Mouse (Mus musculus) intestine, postnatal 0 days (tissue): ENCODE results near the gene Mctp1. TPM values are rescaled to one million over a fixed set of nuclear protein-coding genes. Genes with fewer than 3 reads are reported as not detected.

Source experiments
- ATAC-seq: fragments of 200-750 bp; cut with Nextera tagmentation; 2 replicates; pipeline ENCODE4 v1.8.0; 2017; ENCODE audit warnings: mild to moderate bottlenecking, moderate TSS enrichment, moderate library complexity
- H3K27ac ChIP-seq: fragments of 300-500 bp; sonication (generic); 2 replicates; pipeline ENCODE4 v1.5.1; 2014; ENCODE audit warnings: mild to moderate bottlenecking, low read depth, low read length, moderate library complexity
- H3K27me3 ChIP-seq: fragments of 300-500 bp; sonication (generic); replicated peaks from 2 replicates; pipeline ENCODE4 v1.6.1; 2014; ENCODE audit warnings: low read length, mixed read lengths; ENCODE audit not compliant: control insufficient read depth, insufficient read depth
- H3K36me3 ChIP-seq: fragments of 300-500 bp; sonication (generic); 2 replicates; pipeline ENCODE4 v1.6.1; 2014; ENCODE audit warnings: mild to moderate bottlenecking, moderate library complexity; ENCODE audit not compliant: control insufficient read depth, insufficient read depth
- H3K4me1 ChIP-seq: fragments of 300-500 bp; sonication (generic); replicated peaks from 2 replicates; pipeline ENCODE4 v1.6.1; 2014; ENCODE audit warnings: antibody characterized with exemption, low read length, mixed read lengths; ENCODE audit not compliant: control insufficient read depth, insufficient read depth
- H3K4me2 ChIP-seq: fragments of 300-500 bp; sonication (generic); replicated peaks from 2 replicates; pipeline ENCODE4 v1.6.1; 2014; ENCODE audit warnings: low read depth, mild to moderate bottlenecking, moderate library complexity
- H3K4me3 ChIP-seq: fragments of 300-500 bp; sonication (generic); 2 replicates; pipeline ENCODE4 v1.5.1; 2014; ENCODE audit warnings: low read depth, low read length
- H3K9ac ChIP-seq: fragments of 300-500 bp; sonication (generic); 2 replicates; pipeline ENCODE4 v1.6.1; 2014; ENCODE audit warnings: mild to moderate bottlenecking, low read depth, low read length
- H3K9me3 ChIP-seq: fragments of 300-500 bp; sonication (generic); 2 replicates; pipeline ENCODE4 v1.6.1; 2016; ENCODE audit warnings: mixed run types; ENCODE audit not compliant: control insufficient read depth
- CTCF ChIP-seq: sonication (generic); IDR thresholded peaks from 2 replicates; pipeline ENCODE4 v1.5.1; 2016; ENCODE audit warnings: low read depth, mild to moderate bottlenecking, control low read depth, antibody characterized with exemption, moderate library complexity
- WGBS: fragments of 180-500 bp; shearing (Covaris S2); extraction: QIAGEN DNeasy Blood & Tissue Kit; methylation state at CpG from one replicate; pipeline ENCODE4 v1.1.7; 2014; 5-methylcytosine and 5-hydroxymethylcytosine counted together
- polyA plus RNA-seq: library from polyadenylated mRNA; unstranded; fragments of >200 nt; fragmentation: Nextera tagmentation; extraction: Ambion mirVana; gene quantifications from 2 replicates; pipeline ENCODE4 v1.2.1, GENCODE M21; 2015

Mctp1 gene
- polyA plus RNA-seq, 1 experiment from 2014 or later = 1.2 TPM

- Histone ChIP-seq H3K27ac (no peak overlapping the region), H3K4me1 (no peaks in the 10 kb centered on the region), H3K9me3 (no peaks in the 10 kb centered on the region), H3K4me3 (no peak overlapping the region), H3K4me2 (no peak overlapping the region), H3K9ac (no peak overlapping the region), H3K27me3 (no peaks in the 10 kb centered on the region), H3K36me3 (no peaks in the 10 kb centered on the region)
- no peak for TF ChIP-seq CTCF
- WGBS = 76% methylated on average over 4 of the region's 4 CpGs
- no peak for ATAC-seq
Observed at GRCm38 (mm10) chr13:76895770-76896456, 511.6 kb downstream of the Mctp1 start.

- no peak overlapping the region for H3K9ac ChIP-seq
- H3K9me3 ChIP-seq = no peaks in the 10 kb centered on the region
- H3K4me1 ChIP-seq = no peaks in the 10 kb centered on the region
- H3K4me3 ChIP-seq = no peak overlapping the region
- H3K36me3 ChIP-seq = no peaks in the 10 kb centered on the region
- no peak overlapping the region for H3K27ac ChIP-seq
- no peak for ATAC-seq
- TF ChIP-seq CTCF = no peak
- 84% methylated on average over 1 of the region's 1 CpGs for WGBS
- H3K4me2 ChIP-seq = no peak overlapping the region
- H3K27me3 ChIP-seq = no peaks in the 10 kb centered on the region
Observed at GRCm38 (mm10) chr13:76896457-76896790, 512.1 kb downstream of the Mctp1 start.

DNA sequence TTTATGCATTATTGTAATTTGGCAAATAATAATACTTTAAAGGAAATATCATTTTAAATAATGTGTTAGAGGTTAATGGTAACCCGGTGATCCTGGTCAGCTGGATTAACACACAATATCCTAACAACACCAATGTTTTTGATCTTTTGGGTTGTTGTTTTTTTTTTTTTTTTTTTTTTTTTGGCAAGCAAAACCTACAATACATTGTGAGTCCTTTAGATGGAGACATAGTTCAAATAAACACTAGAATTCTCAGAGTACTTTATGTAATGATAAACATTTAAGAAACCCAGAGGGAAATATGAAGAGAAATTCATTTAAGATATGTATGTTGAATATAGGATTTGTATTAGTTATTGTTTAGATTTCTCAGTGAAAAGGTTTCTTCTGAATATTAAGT is 534.0 kb downstream of the Mctp1 start:
- whole genome bisulfite sequencing = 92% methylated on average over 1 of the region's 1 CpGs
- no peaks in the 10 kb centered on the region for H3K36me3 ChIP-seq
- no peak overlapping the region for H3K27ac ChIP-seq
- H3K4me1 ChIP-seq = no peaks in the 10 kb centered on the region
- H3K4me3 ChIP-seq = no peak overlapping the region
- ATAC-seq = no peak
- H3K9ac ChIP-seq = no peak overlapping the region
- no peak overlapping the region for H3K4me2 ChIP-seq
- no peak for TF ChIP-seq CTCF
- no peaks in the 10 kb centered on the region for H3K9me3 ChIP-seq
- no peaks in the 10 kb centered on the region for H3K27me3 ChIP-seq

DNA sequence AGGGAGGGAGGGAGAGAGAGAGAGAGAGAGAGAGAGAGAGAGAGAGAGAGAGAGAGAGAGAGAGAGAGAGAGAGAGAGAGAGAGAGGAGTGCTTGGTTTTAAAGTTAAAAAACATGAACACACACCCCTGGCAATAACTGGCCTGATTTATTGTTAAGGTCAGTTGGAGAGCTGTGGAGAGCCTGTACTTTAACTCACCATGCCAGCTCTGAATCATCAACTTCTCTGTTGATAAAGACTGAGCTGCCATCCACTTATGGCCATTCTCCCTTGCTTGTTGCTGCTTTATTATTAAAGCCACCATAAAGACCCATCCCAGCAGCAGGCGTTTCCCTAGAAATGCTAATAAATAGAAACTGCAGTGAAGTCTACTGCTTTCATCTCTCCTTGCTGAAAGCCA is 542.5 kb downstream of the Mctp1 start:
- Histone ChIP-seq H3K4me2 (no peak overlapping the region), H3K4me1 (no peaks in the 10 kb centered on the region), H3K9me3 (no peaks in the 10 kb centered on the region), H3K9ac (no peak overlapping the region), H3K27me3 (no peaks in the 10 kb centered on the region), H3K27ac (no peak overlapping the region), H3K36me3 (no peaks in the 10 kb centered on the region), H3K4me3 (no peak overlapping the region)
- WGBS = 43% methylated on average over 1 of the region's 1 CpGs
- no peak for TF ChIP-seq CTCF
- no peak for ATAC-seq

DNA sequence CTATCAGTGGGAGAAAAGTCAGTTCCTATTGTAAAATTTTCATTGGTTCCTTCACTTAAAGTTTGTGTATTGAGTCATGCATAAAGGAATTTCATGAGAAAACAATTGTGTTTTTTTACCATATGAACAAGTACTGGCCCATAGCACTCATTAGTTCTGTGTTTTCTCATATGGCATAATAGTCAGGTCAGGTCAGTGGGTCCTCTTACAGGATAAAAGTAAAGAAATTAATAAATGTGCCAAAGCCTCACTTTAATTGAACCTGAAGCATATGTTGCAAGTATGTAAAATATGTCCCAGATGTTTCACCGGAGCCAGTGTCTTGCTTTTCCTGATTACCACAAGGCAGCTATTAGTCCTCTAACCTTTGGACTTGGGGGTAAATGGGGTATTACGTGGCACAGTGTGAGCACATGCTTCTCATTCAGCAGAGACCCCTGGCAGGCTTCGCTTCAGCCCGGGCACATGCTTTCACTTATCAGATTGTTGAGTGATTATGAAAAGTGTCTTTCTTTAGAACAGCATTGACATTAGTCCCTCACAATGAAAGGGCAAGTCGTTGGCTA is 543.6 kb downstream of the Mctp1 start:
- Histone ChIP-seq H3K36me3 (no peaks in the 10 kb centered on the region), H3K4me2 (no peak overlapping the region), H3K4me1 (no peaks in the 10 kb centered on the region), H3K27ac (no peak overlapping the region), H3K9ac (no peak overlapping the region), H3K4me3 (no peak overlapping the region), H3K9me3 (no peaks in the 10 kb centered on the region), H3K27me3 (no peaks in the 10 kb centered on the region)
- 74% methylated on average over 5 of the region's 5 CpGs for WGBS
- TF ChIP-seq CTCF = no peak
- no peak for ATAC-seq

DNA sequence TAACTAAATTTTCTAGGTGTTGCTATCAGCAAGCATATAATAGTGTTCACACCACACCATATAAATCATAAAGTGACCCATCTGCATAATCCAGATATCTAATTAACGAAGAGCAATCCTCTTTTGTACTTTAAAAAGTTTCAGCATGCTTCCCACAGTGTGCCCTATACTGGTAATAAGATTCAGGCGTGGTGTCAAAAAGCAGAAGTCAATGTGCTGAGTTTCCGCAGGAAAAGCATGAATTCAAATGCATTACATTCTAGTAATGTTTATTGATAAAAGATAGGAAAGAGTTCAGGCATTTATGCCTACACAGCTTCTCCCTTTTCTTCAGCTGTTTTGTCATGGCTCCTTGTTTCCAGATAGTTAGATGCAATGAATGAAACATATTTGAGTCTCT is 544.8 kb downstream of the Mctp1 start:
- H3K9ac ChIP-seq = no peak overlapping the region
- 78% methylated on average over 3 of the region's 3 CpGs for whole genome bisulfite sequencing
- H3K27me3 ChIP-seq = no peaks in the 10 kb centered on the region
- TF ChIP-seq CTCF = no peak
- no peaks in the 10 kb centered on the region for H3K36me3 ChIP-seq
- ATAC-seq = no peak
- no peaks in the 10 kb centered on the region for H3K9me3 ChIP-seq
- no peaks in the 10 kb centered on the region for H3K4me1 ChIP-seq
- H3K27ac ChIP-seq = no peak overlapping the region
- no peak overlapping the region for H3K4me2 ChIP-seq
- no peak overlapping the region for H3K4me3 ChIP-seq

DNA sequence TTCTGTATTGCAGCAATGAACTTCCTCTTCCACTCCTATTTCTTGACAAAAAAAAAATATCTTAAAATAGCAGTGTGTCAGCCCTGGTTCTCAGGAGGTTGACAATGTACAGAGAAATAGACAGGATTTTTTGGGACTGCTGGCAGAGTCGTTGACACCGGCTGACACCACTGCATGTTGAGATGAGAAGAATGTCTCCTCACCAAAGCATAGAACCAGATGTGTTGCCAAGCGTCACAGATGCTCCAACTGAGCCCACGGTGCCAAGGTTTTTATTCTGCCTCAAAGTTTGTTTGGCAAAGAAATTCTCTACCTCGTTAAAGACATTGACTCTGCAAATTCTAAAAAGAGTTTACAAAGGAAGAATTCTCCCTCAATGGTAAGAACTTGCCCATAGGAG is 548.6 kb downstream of the Mctp1 start:
- Histone ChIP-seq H3K27me3 (no peaks in the 10 kb centered on the region), H3K9me3 (no peaks in the 10 kb centered on the region), H3K36me3 (no peaks in the 10 kb centered on the region), H3K4me1 (no peaks in the 10 kb centered on the region), H3K27ac (no peak overlapping the region), H3K9ac (no peak overlapping the region), H3K4me2 (no peak overlapping the region), H3K4me3 (no peak overlapping the region)
- ATAC-seq = no peak
- 75% methylated on average over 5 of the region's 5 CpGs for WGBS
- no peak for TF ChIP-seq CTCF
